Mouse (Mus musculus) natural killer cell, adult 2 months (primary cell): ENCODE measurements around the gene Unc5cl.
A peak's percentile ranks its signal among the peaks of the same experiment; 100 is the strongest.
"Not testable (repeated sequence)": the region's sequence is repeated elsewhere in the genome, so short reads cannot be mapped to it uniquely, and the experiment has no call there.

Experiments
- DNase-seq, 2 experiments: peaks; one replicate each; pipeline ENCODE4 v3.0.0; 2022; ENCODE audit warnings: low spot score in 2 of 2

Gene Unc5cl

GRCm38 (mm10) chr17:48467395-48468231 is 12.9 kb downstream of the Unc5cl start:
- peak; percentile 74 to 77 for DNase-seq

DNA sequence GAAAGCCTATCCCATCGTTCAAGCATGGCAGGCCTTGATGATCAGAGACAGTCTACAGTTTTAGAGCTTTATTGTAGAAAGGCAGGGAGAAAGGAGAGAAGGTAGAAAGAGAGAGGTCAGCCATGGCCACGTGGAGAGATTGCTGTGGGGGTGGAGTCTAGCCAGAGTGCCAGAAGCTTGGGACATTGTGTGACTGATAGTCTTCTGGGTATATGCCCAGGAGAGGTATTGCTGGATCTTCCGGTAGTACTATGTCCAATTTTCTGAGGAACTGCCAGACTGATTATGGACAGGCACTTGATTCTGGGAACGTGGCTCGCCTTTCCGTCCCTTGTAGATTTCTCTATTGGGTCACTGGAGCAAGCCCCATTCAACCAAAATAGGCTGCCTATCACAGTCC is 19.6 kb downstream of the Unc5cl start:
- DNase-seq: not testable (repeated sequence)

GRCm38 (mm10) chr17:48475444-48475843 is 20.7 kb downstream of the Unc5cl start:
- no peak for DNase-seq

- DNase-seq: no peak
These were observed 25.3 kb downstream of the Unc5cl start for GRCm38 (mm10) chr17:48479952-48480351.

DNA sequence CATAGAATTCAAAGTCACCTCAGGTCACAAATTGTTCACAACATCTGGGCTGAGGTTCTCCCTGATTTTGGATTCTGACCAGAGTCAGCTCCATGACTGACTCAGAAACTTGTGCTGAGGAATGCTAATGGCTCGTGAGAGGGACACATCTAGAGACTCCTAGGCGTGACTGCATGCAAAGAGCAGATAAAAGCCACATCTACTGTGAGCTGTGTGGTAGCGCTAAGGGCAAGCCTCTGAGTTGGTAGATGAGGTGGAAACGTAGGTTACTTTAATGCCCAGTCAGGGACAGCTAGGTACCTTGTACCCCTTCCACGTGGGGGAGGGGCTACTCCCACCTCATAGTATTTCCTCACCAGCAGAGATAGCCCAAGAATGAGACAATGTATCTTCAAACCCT is 29.1 kb downstream of the Unc5cl start:
- DNase-seq: no peak

DNA sequence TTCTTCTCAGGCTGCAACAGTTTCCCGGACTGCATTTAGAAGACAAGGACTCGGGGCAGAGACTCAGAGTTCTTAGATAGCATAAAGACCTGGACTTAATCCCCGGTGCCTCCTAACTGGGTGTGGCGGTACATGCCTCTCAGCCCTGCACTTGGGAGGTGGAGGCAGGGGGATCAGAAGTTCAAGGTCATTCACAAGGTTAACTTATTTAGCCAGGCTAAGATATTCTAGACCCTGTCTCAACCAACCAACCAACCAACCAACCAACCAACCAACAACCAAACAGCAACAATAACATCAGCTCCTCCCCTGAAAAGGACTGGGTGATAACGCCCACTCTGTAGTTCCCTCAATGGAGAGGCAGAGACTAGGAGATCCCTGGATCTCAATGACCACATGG is 29.5 kb downstream of the Unc5cl start:
- no peak for DNase-seq

DNA sequence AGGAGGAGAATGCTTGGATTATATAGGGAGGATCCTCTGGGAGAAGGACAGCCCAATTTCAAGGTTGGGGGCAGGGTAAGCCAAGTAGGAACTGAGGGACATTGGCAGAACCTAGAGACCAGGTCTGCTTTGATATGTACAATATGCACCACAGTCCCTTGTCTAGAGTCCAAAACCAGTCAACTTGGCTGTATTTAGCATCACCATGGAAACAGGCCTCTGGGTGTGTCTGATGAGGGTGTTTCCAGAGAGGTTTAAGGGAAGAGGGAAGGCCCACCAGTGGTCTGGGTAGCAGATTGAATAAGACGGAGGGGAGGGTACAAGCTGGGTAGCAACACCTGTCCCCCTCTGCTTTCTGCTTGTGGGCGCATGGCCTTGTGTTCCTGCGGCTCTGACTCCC is 34.8 kb downstream of the Unc5cl start:
- DNase-seq: no peak

DNA sequence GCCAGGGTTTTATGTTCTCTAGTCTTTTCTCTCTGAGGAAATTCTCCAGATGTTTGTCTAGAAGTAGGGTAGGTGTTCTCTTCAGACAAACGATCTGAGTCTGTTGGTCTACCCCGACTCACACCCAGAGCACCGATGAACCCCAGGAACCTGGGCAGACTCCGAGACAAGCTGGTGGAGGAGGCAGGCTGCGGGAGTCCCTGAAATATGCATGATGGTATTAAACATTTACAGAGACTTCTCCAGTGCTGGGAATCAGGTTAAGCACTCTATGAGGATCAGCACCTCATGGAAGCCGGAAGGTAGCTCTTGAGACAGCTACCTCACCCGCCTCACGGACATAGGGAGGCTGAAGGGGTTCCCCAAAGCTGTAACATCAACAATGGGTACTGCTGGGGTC is 37.9 kb downstream of the Unc5cl start:
- no peak for DNase-seq

DNA sequence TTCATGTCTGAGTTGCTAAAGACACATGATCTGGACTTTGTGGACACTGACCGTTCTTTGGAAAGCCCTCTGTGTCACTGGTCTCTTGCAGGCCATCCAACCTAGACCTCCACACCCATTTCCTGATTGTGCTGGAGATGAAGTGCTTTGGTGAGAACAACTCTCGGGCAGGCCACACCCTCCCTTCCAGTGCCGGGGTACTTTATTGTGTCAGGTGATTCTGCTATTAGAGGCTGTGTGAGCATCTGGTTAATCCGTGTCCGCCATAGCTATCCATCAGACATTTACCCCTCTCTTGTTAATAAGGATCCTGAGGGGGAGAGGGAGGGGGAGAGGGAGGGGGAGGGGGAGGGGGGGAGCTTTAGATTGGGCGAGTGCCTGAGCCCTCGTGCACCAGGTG is 38.9 kb downstream of the Unc5cl start:
- no peak for DNase-seq

DNA sequence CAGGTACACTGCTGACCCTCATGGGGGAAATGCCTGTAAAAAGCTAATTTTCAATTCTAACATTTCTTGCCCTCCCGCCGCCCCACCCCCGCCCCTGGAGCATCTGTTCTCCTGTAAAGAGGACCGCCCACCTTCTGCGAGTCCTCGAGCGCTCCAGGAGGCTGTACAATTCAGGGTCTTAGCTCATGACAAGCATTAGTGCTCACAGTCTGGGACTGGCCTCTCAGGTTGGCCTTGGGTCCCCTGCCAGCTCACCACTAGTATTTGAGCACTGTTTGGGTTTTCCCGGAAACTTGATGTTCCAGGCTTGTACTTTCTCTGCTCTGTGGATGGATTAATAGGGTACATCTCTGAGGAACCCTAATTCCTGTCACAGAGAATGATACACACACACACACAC is 39.3 kb downstream of the Unc5cl start:
- DNase-seq: no peak

GRCm38 (mm10) chr17:48497986-48498385 is 43.3 kb downstream of the Unc5cl start:
- DNase-seq: no peak

DNA sequence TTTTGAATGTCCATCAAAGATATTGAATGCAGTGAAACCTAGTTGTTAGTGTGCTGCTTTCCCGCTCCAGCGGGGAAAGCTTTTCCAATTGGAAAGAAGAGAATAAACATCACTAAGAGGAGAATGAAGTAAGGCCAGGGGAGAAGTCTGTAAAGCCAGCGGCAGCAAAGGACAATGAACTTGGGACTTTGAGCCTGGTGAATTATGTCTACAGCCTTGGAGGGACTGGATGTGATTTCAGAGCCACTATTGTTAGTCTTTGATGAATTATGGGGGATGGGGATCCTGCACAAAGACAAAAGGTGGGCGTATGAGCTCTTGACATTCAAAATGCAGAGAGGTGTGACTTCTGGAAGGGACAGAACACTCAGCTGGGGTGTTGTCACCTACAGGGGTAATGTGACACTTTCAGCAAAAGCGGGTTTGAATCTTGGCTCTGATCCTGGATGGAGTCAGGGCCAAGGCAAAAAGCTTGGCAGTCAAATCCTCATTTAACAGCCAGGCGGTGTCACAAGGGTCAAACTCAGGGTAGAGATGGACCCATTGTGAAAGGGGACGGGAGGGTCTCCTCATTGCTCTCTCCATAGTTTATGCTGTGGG is 46.2 kb downstream of the Unc5cl start:
- no peak for DNase-seq

DNA sequence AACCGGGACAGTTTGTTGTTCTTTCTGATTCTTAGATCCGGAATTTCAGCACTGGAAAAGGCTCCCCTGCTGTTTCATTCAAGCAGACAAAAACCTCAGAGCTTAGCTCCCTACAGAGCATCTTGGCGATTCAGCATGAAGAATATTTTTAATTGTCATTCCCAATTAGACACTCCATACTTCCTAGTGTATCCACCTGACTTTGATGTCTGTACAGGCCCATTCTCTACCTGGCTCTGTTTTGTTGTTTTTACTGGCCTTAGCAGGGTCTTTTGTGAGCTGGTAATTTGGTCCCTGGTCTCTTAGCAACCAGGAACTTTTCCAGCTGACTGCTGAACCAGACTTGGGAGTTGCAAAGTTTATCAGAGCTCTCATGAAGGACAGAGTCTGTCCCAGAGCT is 50.3 kb downstream of the Unc5cl start:
- DNase-seq: no peak

DNA sequence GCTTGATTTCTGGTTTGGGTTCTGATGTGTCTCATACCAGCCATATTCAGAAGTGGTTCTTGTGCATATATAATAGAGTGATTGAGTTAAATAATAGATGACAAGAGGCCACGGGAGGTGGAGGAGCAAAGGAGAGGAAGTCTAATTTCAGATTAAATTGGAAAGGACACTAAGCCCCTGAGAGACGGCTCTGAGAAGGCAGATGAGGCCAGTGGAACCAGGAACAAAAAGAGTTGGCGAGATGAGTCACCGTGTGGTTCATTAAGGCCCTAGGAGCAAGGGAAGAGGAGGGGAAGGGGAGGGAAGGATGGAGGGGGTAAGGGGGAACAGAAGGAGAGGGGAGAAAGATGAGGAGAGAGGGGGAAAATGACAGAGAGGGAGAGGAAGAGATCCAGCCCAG is 52.3 kb downstream of the Unc5cl start:
- no peak for DNase-seq

GRCm38 (mm10) chr17:48509596-48509995 is 54.9 kb downstream of the Unc5cl start:
- no peak for DNase-seq

DNA sequence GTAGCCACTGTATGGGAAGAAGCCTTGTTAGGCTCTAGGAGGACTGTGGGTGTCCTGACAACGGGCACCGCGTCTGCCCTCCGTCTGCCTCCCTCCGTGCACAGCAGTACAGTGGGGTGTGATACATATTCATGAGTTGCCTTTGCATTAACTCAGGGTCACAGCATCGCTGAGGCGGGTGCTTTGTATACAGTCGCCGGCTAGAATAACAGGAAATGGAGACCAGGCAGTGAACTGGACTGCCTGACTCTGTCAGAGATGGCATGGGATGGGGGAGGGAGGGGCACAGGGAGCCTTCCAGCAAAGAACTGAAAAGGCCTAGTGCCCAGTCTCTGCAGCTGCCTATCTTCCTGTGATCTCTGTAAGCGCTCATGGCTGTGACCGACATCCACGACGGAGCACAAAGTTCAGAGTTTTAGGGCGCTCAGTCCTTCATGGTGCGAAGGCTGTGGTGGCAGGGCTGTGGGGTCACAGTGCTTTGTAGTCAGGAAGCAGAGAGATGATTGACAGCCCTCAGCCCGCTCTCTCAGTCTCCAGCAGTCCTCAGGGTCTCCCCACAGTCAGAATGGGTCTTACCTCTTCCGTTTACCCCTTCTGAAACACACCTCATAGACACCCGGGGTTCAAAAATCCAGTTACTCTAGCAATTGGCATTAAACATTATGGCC is 58.0 kb downstream of the Unc5cl start:
- no peak for DNase-seq

DNA sequence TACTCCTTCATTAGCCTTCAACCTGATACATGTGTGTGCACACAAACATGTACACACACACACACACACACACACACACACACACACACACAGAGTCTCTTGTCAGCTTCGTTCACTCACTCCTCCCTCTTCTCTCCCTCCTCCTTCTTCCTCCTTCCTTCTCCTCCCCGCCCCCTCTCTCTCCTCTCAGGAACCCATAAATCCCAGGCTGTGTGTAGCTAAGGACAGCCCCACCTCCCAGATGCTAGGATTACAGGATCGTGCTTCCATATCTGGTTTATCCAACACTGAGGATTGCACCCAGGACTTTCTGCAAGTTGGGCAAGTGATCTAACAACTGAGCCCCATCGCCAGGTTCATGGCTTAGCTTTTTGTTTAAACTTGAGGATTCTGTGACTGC is 59.9 kb downstream of the Unc5cl start:
- no peak for DNase-seq

- DNase-seq: no peak
These were observed 64.3 kb downstream of the Unc5cl start for GRCm38 (mm10) chr17:48519046-48519445.

DNA sequence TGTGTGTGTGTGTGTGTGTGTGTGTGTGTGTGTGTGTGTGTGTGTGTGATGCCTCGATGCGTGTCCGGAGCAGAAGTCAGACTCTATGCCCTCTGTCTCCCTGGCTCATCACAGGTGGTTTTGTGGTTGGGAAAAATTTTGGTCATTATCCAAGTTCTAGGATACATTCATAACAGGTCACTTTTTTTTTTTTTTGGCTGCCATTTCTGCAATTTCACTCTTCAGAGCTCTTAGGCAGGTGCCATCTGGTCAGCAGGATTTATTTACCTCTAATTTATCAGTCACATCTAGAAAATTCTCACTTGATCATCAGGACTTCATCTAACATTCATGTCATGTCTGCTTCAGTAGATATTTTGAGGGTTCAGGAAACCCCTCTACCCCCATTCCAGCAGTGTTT is 65.7 kb downstream of the Unc5cl start:
- no peak for DNase-seq

DNA sequence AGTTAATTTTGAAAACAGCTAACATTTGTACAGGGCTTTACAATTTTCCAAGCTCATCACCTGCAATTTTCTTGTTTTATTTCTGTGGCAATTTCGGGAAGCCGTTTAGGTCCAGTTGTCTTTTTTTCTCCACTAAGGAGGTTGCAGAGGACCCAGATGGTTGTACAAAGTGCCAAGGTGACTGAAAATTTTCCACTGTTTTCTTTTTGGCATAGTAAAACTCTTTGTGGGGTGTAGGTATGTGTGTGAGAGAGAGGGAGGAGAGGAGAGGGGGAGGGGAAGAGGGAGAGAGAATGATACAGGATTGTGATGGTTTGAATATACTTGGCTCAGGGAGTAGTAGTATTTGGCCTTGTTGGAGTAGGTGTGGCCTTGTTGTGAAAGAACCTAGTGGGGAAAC is 68.4 kb downstream of the Unc5cl start:
- no peak for DNase-seq

GRCm38 (mm10) chr17:48533844-48534705 is 79.4 kb downstream of the Unc5cl start:
- no peak for DNase-seq

- peak; percentile 3 to 4 for DNase-seq
These were observed 83.6 kb downstream of the Unc5cl start for GRCm38 (mm10) chr17:48538328-48538727.
